Mouse (Mus musculus) limb, embryonic 13.5 days (tissue): Measurements from ENCODE around the gene Sh3bp5. TPM values are rescaled to one million over a fixed set of nuclear protein-coding genes. Genes with fewer than 3 reads are reported as not detected.

Experiments
- ATAC-seq: fragments of 200-750 bp; cut with Nextera tagmentation; 2 replicates; pipeline ENCODE4 v1.8.0; 2017; ENCODE audit warnings: low read depth, moderate number of reproducible peaks, moderate TSS enrichment; ENCODE audit not compliant: low FRiP score
- H3K27ac ChIP-seq: fragments of 300-500 bp; sonication (generic); 2 replicates; pipeline ENCODE4 v1.5.1; 2015; ENCODE audit warnings: inconsistent platforms, mild to moderate bottlenecking, moderate library complexity
- H3K27me3 ChIP-seq: fragments of 300-500 bp; sonication (generic); 2 replicates; pipeline ENCODE4 v1.6.1; 2015; ENCODE audit warnings: mild to moderate bottlenecking, inconsistent platforms
- H3K36me3 ChIP-seq: fragments of 300-500 bp; sonication (generic); 2 replicates; pipeline ENCODE4 v1.6.1; 2015; ENCODE audit warnings: inconsistent platforms, mild to moderate bottlenecking, moderate library complexity
- H3K4me1 ChIP-seq: fragments of 300-500 bp; sonication (generic); 2 replicates; pipeline ENCODE4 v1.6.1; 2015; ENCODE audit warnings: inconsistent platforms
- H3K4me2 ChIP-seq: fragments of 300-500 bp; sonication (generic); replicated peaks from 2 replicates; pipeline ENCODE4 v1.6.1; 2015; ENCODE audit warnings: inconsistent platforms, mild to moderate bottlenecking, moderate library complexity
- H3K4me3 ChIP-seq: fragments of 300-500 bp; sonication (generic); 2 replicates; pipeline ENCODE4 v1.5.1; 2015; ENCODE audit warnings: moderate library complexity, mild to moderate bottlenecking, inconsistent platforms
- H3K9ac ChIP-seq: fragments of 300-500 bp; sonication (generic); 2 replicates; pipeline ENCODE4 v1.6.1; 2015; ENCODE audit warnings: mild to moderate bottlenecking, inconsistent platforms
- H3K9me3 ChIP-seq: fragments of 300-500 bp; sonication (generic); 2 replicates; pipeline ENCODE4 v1.6.1; 2016; ENCODE audit warnings: inconsistent platforms
- WGBS: fragments of 180-500 bp; shearing (Covaris S2); methylation state at CpG from one replicate; pipeline ENCODE4 v1.1.7; 2015; 5-methylcytosine and 5-hydroxymethylcytosine counted together
- polyA plus RNA-seq: library from polyadenylated mRNA; unstranded; fragments of >200 nt; fragmentation: Nextera tagmentation; extraction: Ambion mirVana; gene quantifications from 2 replicates; pipeline ENCODE4 v1.2.1, GENCODE M21; 2015

Gene Sh3bp5
- polyA plus RNA-seq, 1 experiment from 2014 or later: 53.2 TPM

DNA sequence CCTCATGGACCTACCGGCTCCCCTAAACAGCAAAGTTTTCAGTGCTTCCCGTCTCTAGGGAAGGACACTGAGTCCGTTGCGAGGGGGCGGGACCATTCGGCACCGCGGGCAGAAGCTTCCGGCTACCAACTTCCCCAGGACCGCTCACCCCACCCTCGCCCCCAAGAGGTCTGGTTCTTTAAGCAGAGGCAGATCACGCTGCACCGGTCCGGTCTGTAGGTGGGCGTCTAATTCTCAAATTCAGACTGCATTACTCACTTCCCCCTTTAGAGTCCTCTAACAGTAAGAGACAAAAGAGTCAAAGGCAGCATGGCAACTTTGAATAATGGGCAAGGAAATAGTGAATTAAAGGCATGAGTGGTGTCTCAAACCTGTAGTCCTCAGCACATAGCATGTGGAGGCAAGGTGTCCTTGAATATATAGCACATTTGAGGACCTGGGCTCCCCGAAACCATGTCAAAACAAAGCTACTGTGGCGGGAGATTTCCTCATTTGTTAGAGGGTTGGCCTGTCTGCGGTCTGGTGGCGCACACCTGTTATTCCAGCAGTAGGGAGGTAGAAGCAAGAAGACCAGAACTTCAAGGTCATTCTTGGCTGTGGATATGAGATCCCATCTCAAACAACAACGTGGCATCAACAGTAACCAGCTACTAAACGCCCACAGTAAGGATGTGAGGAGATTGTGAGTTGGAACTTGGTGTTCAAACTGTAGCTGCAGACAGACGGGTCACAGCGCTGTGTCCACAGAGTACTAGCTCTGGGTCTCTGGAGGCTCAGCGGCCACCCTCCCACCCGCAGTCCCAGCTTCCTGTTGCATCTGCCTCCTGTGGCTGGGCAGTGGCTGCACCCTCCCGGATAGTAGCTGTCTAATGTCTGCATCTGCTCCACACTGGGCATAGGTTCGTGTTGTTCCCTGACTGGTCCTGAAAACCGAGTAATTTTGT lies 111.8 kb downstream of the Sh3bp5 start, which contains the start of gene Dnah1:
Dnah1 (minus strand) TSS at position 48 of the 944 bp plus-strand sequence.
- 28% methylated on average over 28 of the region's 28 CpGs for WGBS
- H3K4me3 ChIP-seq: peak within 1 kb of the TSS; percentile 42
- H3K9me3 ChIP-seq: no peaks in the 10 kb centered on the region
- peaks cover 13% of the 10 kb centered on the region; the same call in 1 of the 2 replicates for H3K4me1 ChIP-seq
- peak within 1 kb of the TSS; percentile 54 for H3K9ac ChIP-seq
- H3K4me2 ChIP-seq: peak within 1 kb of the TSS; percentile 65
- H3K36me3 ChIP-seq: no peaks in the 10 kb centered on the region
- H3K27me3 ChIP-seq: 0 out of 2 replicates have a peak, but pooled peaks cover 4% of the 10 kb centered on the region
- no peak within 1 kb of the TSS for H3K27ac ChIP-seq
- peak; percentile 48; the same call in 1 of the 2 replicates for ATAC-seq

DNA sequence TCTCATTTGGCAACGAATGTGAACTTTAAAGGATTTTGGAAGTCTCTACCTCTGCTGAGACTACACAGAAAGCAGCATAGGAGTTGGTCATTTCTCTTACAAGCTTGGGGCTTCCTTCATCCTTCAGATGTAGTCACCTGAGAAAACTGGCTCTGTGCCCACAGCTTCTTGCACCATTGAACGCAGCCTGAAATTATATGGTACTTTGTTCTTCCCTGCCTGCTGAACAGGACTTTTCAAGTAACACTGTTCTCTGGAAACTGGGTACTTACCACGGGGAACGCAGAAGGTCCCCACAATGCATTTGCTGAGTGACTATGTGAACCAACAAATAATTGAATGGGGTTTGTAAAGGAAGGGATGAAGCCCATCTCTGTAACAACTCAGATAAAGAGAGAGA lies 112.7 kb downstream of the Sh3bp5 start:
- H3K36me3 ChIP-seq: no peaks in the 10 kb centered on the region
- H3K4me3 ChIP-seq: peak overlapping the region; percentile 42
- peaks cover 13% of the 10 kb centered on the region; the same call in 1 of the 2 replicates for H3K4me1 ChIP-seq
- WGBS: 70% methylated on average over 4 of the region's 4 CpGs
- H3K27ac ChIP-seq: no peak overlapping the region
- no peak for ATAC-seq
- H3K9ac ChIP-seq: peak overlapping the region; percentile 54; the same call in 1 of the 2 replicates
- 0 out of 2 replicates have a peak, but pooled peaks cover 4% of the 10 kb centered on the region for H3K27me3 ChIP-seq
- peak overlapping the region; percentile 65 for H3K4me2 ChIP-seq
- no peaks in the 10 kb centered on the region for H3K9me3 ChIP-seq

DNA sequence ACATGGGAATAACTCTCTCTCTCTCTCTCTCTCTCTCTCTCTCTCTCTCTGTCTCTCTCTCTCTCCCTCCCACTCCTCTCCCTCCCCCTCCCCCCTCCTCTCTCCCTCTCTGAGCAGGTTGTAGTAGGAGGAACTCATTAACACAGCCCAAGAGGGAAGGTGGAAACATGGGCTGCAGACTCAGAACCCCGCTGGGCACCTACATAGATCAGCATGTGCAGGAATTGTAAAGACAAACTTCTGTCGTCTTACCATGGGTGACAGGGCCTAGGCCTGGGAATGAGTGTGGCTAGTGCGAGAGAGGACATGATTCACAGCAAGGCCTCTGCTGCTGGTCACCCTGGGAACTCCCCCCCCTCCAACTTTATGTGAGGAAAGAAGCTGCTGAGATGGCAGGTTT lies 113.7 kb downstream of the Sh3bp5 start:
- Histone ChIP-seq H3K4me3 (no peak overlapping the region), H3K36me3 (no peaks in the 10 kb centered on the region), H3K4me2 (no peak overlapping the region), H3K27ac (no peak overlapping the region), H3K9me3 (no peaks in the 10 kb centered on the region), H3K9ac (no peak overlapping the region), H3K27me3 (0 out of 2 replicates have a peak, but pooled peaks cover 4% of the 10 kb centered on the region), H3K4me1 (peaks cover 13% of the 10 kb centered on the region; the same call in 1 of the 2 replicates)
- 78% methylated on average over 3 of the region's 3 CpGs for WGBS
- ATAC-seq: no peak

DNA sequence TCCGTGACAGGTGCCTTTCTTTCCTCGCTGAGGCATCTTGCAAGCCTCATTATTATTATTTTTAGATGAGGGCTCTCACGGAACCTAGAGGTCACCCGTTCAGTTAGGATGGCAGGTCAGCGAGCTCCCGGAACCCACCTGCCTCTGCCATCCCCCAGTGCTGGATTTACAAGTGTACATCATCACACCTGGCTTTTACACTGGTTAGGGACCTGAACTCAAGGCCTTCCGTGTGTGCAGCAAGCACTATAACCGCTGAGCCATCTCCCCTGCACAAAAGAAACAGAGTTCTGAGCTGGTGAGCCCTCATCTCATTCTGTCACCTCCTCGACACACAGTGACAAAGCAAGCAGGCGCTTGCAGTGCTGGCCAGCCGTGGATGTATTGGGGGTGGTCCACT lies 114.7 kb downstream of the Sh3bp5 start:
- 0 out of 2 replicates have a peak, but pooled peaks cover 4% of the 10 kb centered on the region for H3K27me3 ChIP-seq
- H3K4me3 ChIP-seq: no peak overlapping the region
- no peak overlapping the region for H3K4me2 ChIP-seq
- H3K4me1 ChIP-seq: peaks cover 15% of the 10 kb centered on the region; the same call in 1 of the 2 replicates
- H3K9ac ChIP-seq: no peak overlapping the region
- H3K27ac ChIP-seq: no peak overlapping the region
- 88% methylated on average over 11 of the region's 11 CpGs for WGBS
- no peaks in the 10 kb centered on the region for H3K9me3 ChIP-seq
- ATAC-seq: no peak
- no peaks in the 10 kb centered on the region for H3K36me3 ChIP-seq

DNA sequence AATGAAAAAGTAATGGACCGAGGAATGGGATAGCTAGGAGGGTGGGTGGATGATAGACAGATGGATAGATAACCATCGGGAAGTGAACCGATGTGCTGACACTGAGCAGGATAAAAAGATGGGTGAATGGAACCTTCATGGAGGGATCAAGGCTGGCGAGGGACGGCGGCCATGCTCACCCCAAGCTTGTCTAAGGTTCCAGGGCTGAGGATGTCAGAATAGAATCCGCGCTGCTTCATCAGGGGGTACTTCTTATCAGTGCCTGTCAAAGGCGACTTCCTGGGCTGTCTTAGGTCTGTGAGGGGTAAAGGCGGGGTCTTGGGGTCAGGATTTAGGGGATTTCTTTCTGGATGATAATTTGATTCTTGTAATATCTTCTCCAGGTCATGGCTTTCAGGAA lies 116.3 kb downstream of the Sh3bp5 start:
- Histone ChIP-seq H3K36me3 (no peaks in the 10 kb centered on the region), H3K4me1 (peaks cover 15% of the 10 kb centered on the region; the same call in 1 of the 2 replicates), H3K4me2 (no peak overlapping the region), H3K4me3 (no peak overlapping the region), H3K9me3 (no peaks in the 10 kb centered on the region), H3K27ac (no peak overlapping the region), H3K27me3 (0 out of 2 replicates have a peak, but pooled peaks cover 4% of the 10 kb centered on the region), H3K9ac (no peak overlapping the region)
- no peak for ATAC-seq
- 87% methylated on average over 10 of the region's 10 CpGs for WGBS

DNA sequence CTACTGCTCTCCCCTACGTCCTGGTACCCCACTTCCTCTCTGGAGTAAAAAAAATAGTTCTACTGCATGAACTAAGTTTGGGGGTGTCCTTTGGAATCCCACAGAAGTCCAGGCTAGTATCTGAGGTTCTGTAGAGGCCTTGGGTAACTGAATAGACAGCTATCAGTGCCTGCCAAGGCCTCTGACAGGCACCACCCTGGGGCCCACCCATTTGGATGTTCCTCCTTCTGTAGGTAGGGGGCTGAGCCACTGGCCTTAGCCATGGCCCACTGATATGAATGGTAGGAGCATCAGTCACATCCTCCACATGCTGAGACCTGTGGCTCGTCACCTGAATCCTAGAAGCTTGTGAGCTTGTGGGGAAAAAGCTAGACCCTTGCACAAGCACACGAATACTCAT lies 118.1 kb downstream of the Sh3bp5 start:
- peaks cover 9% of the 10 kb centered on the region; the same call in 1 of the 2 replicates for H3K4me1 ChIP-seq
- ATAC-seq: no peak
- 88% methylated on average over 3 of the region's 3 CpGs for WGBS
- H3K27ac ChIP-seq: no peak overlapping the region
- no peaks in the 10 kb centered on the region for H3K9me3 ChIP-seq
- H3K9ac ChIP-seq: no peak overlapping the region
- H3K4me3 ChIP-seq: no peak overlapping the region
- no peaks in the 10 kb centered on the region for H3K36me3 ChIP-seq
- no peaks in the 10 kb centered on the region for H3K27me3 ChIP-seq
- no peak overlapping the region for H3K4me2 ChIP-seq

DNA sequence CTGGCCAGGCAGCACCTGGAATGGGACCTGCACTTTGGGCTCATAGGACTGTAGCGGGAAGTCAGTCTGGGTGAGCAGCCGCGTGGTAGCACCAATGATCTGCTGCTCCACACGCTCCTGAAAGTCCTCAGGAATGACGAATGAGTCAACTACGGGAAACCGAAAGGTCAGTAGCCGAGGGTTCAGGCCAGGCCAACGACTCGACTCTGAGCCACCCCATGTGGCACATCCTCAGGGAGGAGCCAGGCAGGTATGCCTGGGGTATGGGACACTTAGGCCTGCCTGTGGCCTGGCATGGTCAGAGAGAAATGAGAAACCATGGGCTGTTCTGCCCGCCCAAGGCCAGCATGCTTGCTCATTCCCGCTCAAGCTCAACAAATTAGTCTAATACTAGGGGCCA lies 119.3 kb downstream of the Sh3bp5 start:
- no peak overlapping the region for H3K4me2 ChIP-seq
- no peak for ATAC-seq
- no peaks in the 10 kb centered on the region for H3K27me3 ChIP-seq
- no peak overlapping the region for H3K4me3 ChIP-seq
- H3K4me1 ChIP-seq: peaks cover 9% of the 10 kb centered on the region; the same call in 1 of the 2 replicates
- no peak overlapping the region for H3K9ac ChIP-seq
- WGBS: 70% methylated on average over 12 of the region's 12 CpGs
- H3K36me3 ChIP-seq: no peaks in the 10 kb centered on the region
- no peaks in the 10 kb centered on the region for H3K9me3 ChIP-seq
- H3K27ac ChIP-seq: no peak overlapping the region

DNA sequence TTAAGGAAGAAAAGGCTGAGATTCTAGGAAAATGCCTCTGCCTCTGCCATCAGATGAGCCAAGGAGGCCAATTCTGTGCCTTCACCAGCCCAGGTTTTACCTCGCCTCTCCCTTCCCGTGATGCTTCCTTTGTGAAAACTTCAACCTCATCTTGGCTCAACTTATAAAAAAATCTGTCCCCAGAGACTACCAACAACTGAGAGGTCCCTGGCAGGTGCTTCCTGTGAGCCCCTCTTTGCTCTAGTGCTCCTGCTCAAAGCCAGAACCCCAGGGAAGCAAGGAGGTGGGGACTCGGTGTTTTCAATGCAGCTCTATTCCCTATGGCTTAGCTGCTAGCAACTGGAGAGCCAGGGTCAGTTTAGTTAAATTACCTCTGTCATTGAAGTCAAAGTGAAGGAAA lies 122.7 kb downstream of the Sh3bp5 start:
- no peak for ATAC-seq

More for the DNA sequence above, 122.7 kb downstream of the Sh3bp5 start:
- Histone ChIP-seq H3K9ac (no peak overlapping the region), H3K4me1 (peaks cover 9% of the 10 kb centered on the region; the same call in 1 of the 2 replicates), H3K4me3 (no peak overlapping the region), H3K4me2 (no peak overlapping the region), H3K9me3 (no peaks in the 10 kb centered on the region), H3K27me3 (no peaks in the 10 kb centered on the region), H3K36me3 (no peaks in the 10 kb centered on the region), H3K27ac (no peak overlapping the region)
- WGBS: 63% methylated on average over 3 of the region's 3 CpGs

Other genes starting within 250 kb of the Sh3bp5 start
- gene Tnnc1, start 227.8 kb downstream of the Sh3bp5 start, polyA plus RNA-seq: 373 and 377 TPM in 2 replicates
- gene Nisch, start 219.1 kb downstream of the Sh3bp5 start, polyA plus RNA-seq: 457 and 480 TPM in 2 replicates
- 1.1 and 1.3 TPM in 2 replicates for gene Sema3g, start 218.2 kb downstream of the Sh3bp5 start, polyA plus RNA-seq
- 12.9 and 13.5 TPM in 2 replicates for gene Phf7, start 184.8 kb downstream of the Sh3bp5 start, polyA plus RNA-seq
- 103 and 104 TPM in 2 replicates for gene Bap1, start 184.6 kb downstream of the Sh3bp5 start, polyA plus RNA-seq
- gene Dnah1, start 112.2 kb downstream of the Sh3bp5 start, polyA plus RNA-seq: 6.6 and 8.1 TPM in 2 replicates
- 40.0 and 41.4 TPM in 2 replicates for gene Capn7, start 99.4 kb downstream of the Sh3bp5 start, polyA plus RNA-seq
- gene Eaf1, start 58.3 kb upstream of the Sh3bp5 start, polyA plus RNA-seq: 21.6 and 24.0 TPM in 2 replicates
- 81.7 and 83.7 TPM in 2 replicates for gene Mettl6, start 59.0 kb upstream of the Sh3bp5 start, polyA plus RNA-seq
- 3.3 and 3.8 TPM in 2 replicates for gene Colq, start 155.3 kb upstream of the Sh3bp5 start, polyA plus RNA-seq
- 0.47 and 1.6 TPM in 2 replicates for gene Gm49387, start 204.8 kb upstream of the Sh3bp5 start, polyA plus RNA-seq
- gene Btd, start 204.9 kb upstream of the Sh3bp5 start, polyA plus RNA-seq: 30.4 and 33.1 TPM in 2 replicates
- gene Hacl1, start 205.2 kb upstream of the Sh3bp5 start, polyA plus RNA-seq: 15.3 and 15.7 TPM in 2 replicates